Mouse (Mus musculus) cerebellum, postnatal 10 days (tissue): Measurements from ENCODE around the gene Thop1.

Experiments used
- DNase-seq, 2 experiments: peaks; one replicate each; pipeline ENCODE4 v3.0.0; 2021; ENCODE audit warnings: mixed read lengths in 2 of 2

Gene Thop1

GRCm38 (mm10) chr10:81112946-81113345, 43.1 kb downstream of the Thop1 start:
- DNase-seq: no peak

- DNase-seq: no peak
Observed at GRCm38 (mm10) chr10:81119625-81120024, 49.8 kb downstream of the Thop1 start.

- no peak for DNase-seq
Observed at GRCm38 (mm10) chr10:81120650-81121049, 50.8 kb downstream of the Thop1 start.

GRCm38 (mm10) chr10:81122889-81123288, 53.1 kb downstream of the Thop1 start:
- DNase-seq: no peak

- no peak for DNase-seq
Observed at GRCm38 (mm10) chr10:81123500-81123899, 53.7 kb downstream of the Thop1 start.
